Mouse (Mus musculus) kidney, adult 2 months (tissue): ENCODE measurements around the gene Ndufb10.

Source experiments
- CTCF ChIP-seq: fragments of 200-500 bp; conservative IDR thresholded peaks from 2 replicates; pipeline ENCODE4 v1.5.1; 2011; ENCODE audit warnings: low read depth, mild to moderate bottlenecking, control low read depth, low read length, moderate library complexity, mixed read lengths; ENCODE audit not compliant: insufficient read depth, insufficient read length
- POLR2A ChIP-seq: fragments of 200-500 bp; IDR thresholded peaks from one replicate; pipeline ENCODE4 v1.6.1; 2011; ENCODE audit warnings: low read depth, low read length, control low read depth

DNA sequence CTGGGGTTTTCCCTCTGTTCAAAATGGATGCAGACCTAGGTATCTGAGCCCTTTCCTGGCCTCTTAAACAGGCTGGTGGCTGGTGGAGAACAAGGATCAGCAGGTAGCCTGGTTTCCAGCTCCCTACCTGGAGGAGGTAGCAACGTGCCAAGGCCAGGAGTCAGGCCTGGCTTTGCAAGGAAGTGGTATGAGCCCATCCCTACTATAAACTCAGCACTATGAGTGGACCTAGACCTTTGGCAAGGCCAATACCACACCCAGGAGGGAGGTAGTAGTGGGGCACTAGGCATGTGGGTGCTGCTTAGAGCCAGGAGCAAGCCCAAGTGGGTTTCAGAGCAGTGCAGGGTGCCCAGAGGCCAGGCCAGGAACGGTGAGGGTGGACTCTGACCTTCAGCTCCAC is 24.8 kb downstream of the Ndufb10 start:
- no peak for TF ChIP-seq POLR2A
- no peak for TF ChIP-seq CTCF
